Mouse (Mus musculus) heart, embryonic 10.5 days (tissue): ENCODE results near the gene Mrpl20. TPM values are rescaled to one million over a fixed set of nuclear protein-coding genes. Genes with fewer than 3 reads are reported as not detected.

Experiments
- DNase-seq: peaks from one replicate; pipeline ENCODE4 v3.0.0-alpha.2; 2017; ENCODE audit warnings: low spot score
- H3K27ac ChIP-seq: fragments of 300-500 bp; sonication (generic); 2 replicates; pipeline ENCODE4 v1.5.1; 2016; ENCODE audit warnings: mild to moderate bottlenecking
- H3K27me3 ChIP-seq: fragments of 300-500 bp; sonication (generic); 2 replicates; pipeline ENCODE4 v1.6.1; 2016; ENCODE audit warnings: mild to moderate bottlenecking; ENCODE audit not compliant: poor library complexity, insufficient read depth, severe bottlenecking
- H3K36me3 ChIP-seq: fragments of 300-500 bp; sonication (generic); 2 replicates; pipeline ENCODE4 v1.6.1; 2016; ENCODE audit warnings: mild to moderate bottlenecking, moderate library complexity
- H3K4me1 ChIP-seq: fragments of 300-500 bp; sonication (generic); 2 replicates; pipeline ENCODE4 v1.6.1; 2016; ENCODE audit warnings: mild to moderate bottlenecking
- H3K4me3 ChIP-seq: fragments of 300-500 bp; sonication (generic); 2 replicates; pipeline ENCODE4 v1.5.1; 2016; ENCODE audit warnings: mild to moderate bottlenecking, moderate library complexity
- H3K9me3 ChIP-seq: fragments of 300-500 bp; sonication (generic); 2 replicates; pipeline ENCODE4 v1.6.1; 2016; ENCODE audit warnings: mild to moderate bottlenecking, moderate library complexity
- WGBS: fragments of 180-500 bp; shearing (Covaris S2); methylation state at CpG from one replicate; pipeline ENCODE4 v1.1.7; 2016; 5-methylcytosine and 5-hydroxymethylcytosine counted together
- microRNA-seq: library from miRNA; unstranded; fragments of <30 nt; microRNA quantifications from one replicate; pipeline ENCODE4, GENCODE M21; 2017
- polyA plus RNA-seq: library from polyadenylated mRNA; unstranded; fragments of >200 nt; fragmentation: Nextera tagmentation; extraction: Ambion mirVana; gene quantifications from 2 replicates; pipeline ENCODE4 v1.2.1, GENCODE M21; 2016

Gene Mrpl20
- polyA plus RNA-seq, 1 experiment from 2014 or later = 226 TPM

DNA sequence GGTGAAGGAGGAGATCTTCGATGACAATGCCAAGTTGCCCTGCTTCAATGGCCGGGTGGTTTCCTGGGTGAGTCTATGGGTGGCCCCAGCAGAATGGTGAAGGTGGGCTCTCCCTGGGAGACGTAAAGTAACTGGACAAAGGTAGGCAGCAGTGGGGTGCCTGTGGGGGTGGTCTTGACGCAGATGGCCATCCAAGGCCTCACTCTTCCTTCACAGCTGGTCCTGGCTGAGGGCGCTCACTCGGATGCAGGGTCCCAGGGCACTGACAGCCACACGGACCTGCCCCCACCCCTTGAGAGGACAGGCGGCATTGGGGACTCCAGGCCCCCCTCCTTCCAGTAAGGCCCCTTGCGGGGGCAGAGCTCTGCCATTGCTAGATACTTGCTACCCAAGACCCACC is 50.7 kb downstream of the Mrpl20 start:
- no peaks in the 10 kb centered on the region for H3K9me3 ChIP-seq
- WGBS = 88% methylated on average over 9 of the region's 9 CpGs
- peaks cover 12% of the 10 kb centered on the region for H3K4me1 ChIP-seq
- DNase-seq = no peak
- no peaks in the 10 kb centered on the region for H3K27me3 ChIP-seq
- H3K27ac ChIP-seq = no peak overlapping the region
- H3K4me3 ChIP-seq = no peak overlapping the region
- peaks cover 50% of the 10 kb centered on the region for H3K36me3 ChIP-seq

DNA sequence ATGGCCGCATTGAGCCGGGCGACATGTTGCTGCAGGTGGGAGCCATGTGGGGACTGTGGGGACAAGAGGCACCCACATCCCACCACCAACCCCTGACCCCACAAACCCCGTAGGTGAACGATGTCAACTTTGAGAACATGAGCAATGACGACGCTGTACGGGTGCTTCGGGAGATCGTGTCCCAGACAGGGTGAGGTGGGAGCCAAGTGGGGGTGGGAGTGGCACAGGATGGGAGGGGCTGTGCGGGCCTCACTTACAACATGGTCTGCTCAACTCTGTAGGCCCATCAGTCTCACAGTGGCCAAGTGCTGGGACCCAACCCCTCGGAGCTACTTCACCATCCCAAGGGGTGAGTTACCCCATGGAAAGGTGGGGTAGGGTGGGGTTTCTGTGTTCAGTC is 52.3 kb downstream of the Mrpl20 start:
- Histone ChIP-seq H3K27me3 (no peaks in the 10 kb centered on the region), H3K36me3 (peaks cover 55% of the 10 kb centered on the region), H3K4me3 (no peak overlapping the region), H3K27ac (no peak overlapping the region), H3K9me3 (no peaks in the 10 kb centered on the region), H3K4me1 (0 out of 2 replicates have a peak, but pooled peaks cover 5% of the 10 kb centered on the region)
- 96% methylated on average over 12 of the region's 12 CpGs for WGBS
- no peak for DNase-seq

DNA sequence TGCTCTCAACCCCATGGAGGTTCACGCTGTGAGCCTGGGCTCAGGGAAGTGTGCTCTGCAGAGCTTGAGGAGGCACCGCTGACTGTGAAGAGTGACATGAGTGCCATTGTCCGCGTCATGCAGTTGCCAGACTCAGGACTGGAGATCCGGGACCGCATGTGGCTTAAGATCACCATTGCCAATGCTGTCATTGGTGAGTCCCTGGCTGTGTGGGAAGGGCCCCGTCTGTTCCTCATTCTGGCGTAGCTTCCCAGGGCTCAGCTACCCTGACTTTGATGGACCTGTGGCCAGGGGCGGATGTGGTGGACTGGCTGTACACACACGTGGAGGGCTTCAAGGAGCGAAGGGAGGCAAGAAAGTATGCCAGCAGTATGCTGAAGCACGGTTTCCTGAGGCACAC is 53.4 kb downstream of the Mrpl20 start:
- no peak overlapping the region for H3K27ac ChIP-seq
- no peak overlapping the region for H3K4me3 ChIP-seq
- H3K27me3 ChIP-seq = no peaks in the 10 kb centered on the region
- WGBS = 89% methylated on average over 12 of the region's 12 CpGs
- H3K4me1 ChIP-seq = 0 out of 2 replicates have a peak, but pooled peaks cover 5% of the 10 kb centered on the region
- H3K36me3 ChIP-seq = peaks cover 58% of the 10 kb centered on the region
- DNase-seq = no peak
- no peaks in the 10 kb centered on the region for H3K9me3 ChIP-seq

DNA sequence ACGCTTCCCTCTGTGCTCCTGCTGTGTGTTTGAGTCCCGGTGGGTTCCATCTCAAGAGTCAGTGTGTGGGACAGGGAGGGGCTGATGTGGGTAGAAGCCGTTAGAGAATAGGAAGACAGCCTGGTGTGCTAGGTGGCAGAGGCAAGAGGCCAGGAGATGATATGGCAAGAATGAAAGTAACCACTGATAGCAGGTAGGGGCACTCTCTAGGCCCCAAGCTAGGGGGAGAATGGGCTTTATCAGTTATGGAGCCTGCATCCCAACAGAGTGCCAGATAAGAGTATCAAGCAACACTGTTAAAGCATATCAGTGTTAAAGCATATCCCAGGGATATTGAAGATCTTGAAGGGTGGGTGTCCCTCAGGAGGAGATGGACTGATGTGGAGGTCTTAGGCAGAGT is 54.2 kb downstream of the Mrpl20 start:
- Histone ChIP-seq H3K27ac (no peak overlapping the region), H3K9me3 (no peaks in the 10 kb centered on the region), H3K4me1 (0 out of 2 replicates have a peak, but pooled peaks cover 5% of the 10 kb centered on the region), H3K27me3 (no peaks in the 10 kb centered on the region), H3K36me3 (peaks cover 58% of the 10 kb centered on the region), H3K4me3 (no peak overlapping the region)
- no peak for DNase-seq
- 83% methylated on average over 3 of the region's 3 CpGs for WGBS

DNA sequence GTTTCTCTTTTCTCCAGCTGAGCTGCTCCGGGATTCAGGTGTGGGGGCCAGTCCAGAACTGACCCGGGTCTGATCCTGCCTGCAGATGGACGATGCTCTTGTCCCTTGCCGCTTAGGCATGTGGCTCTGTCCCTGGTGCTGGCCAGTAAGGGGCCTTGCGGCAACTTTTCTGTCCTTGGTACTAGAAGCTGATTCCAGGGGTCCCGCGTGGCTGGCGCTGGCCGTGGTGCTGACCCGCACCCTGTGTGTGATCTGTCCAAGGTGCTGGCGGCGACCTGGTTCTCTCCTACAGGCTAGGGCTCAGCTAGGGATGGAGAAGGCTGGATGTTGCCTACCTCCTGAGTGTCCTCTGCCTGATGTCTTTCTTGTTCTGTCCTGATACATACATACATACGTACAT is 56.6 kb downstream of the Mrpl20 start:
- WGBS = 14% methylated on average over 13 of the region's 13 CpGs
- H3K9me3 ChIP-seq = no peaks in the 10 kb centered on the region
- H3K36me3 ChIP-seq = peaks cover 49% of the 10 kb centered on the region
- no peaks in the 10 kb centered on the region for H3K27me3 ChIP-seq
- DNase-seq = peak; percentile 94
- H3K4me1 ChIP-seq = 0 out of 2 replicates have a peak, but pooled peaks cover 2% of the 10 kb centered on the region
- H3K27ac ChIP-seq = no peak overlapping the region
- H3K4me3 ChIP-seq = no peak overlapping the region

Small RNAs within 50 kb of the gene (microRNA-seq; reads per million reads assigned to microRNA genes)
- not detected for gene Gm27743

Other genes with a start within 250 kb of the Mrpl20 start
- 70.8 and 93.3 TPM in 2 replicates for gene Nadk, start 240.5 kb upstream of the Mrpl20 start, polyA plus RNA-seq
- gene Slc35e2, start 201.5 kb upstream of the Mrpl20 start, polyA plus RNA-seq = 8.4 and 9.5 TPM in 2 replicates
- 48.6 and 60.2 TPM in 2 replicates for gene Cdk11b, start 178.0 kb upstream of the Mrpl20 start, polyA plus RNA-seq
- gene Gm10563, start 157.5 kb upstream of the Mrpl20 start, polyA plus RNA-seq = not detected in 2 replicates
- gene Mmp23, start 149.5 kb upstream of the Mrpl20 start, polyA plus RNA-seq = 34.6 and 39.8 TPM in 2 replicates
- gene Mib2, start 133.7 kb upstream of the Mrpl20 start, polyA plus RNA-seq = 15.4 and 16.8 TPM in 2 replicates
- 0.78 and 1.7 TPM in 2 replicates for gene Fndc10, start 108.5 kb upstream of the Mrpl20 start, polyA plus RNA-seq
- 146 and 152 TPM in 2 replicates for gene Ssu72, start 98.1 kb upstream of the Mrpl20 start, polyA plus RNA-seq
- gene Tmem240, start 68.1 kb upstream of the Mrpl20 start, polyA plus RNA-seq = 0.38 and 0.54 TPM in 2 replicates
- gene Atad3a, start 41.8 kb upstream of the Mrpl20 start, polyA plus RNA-seq = 133 and 147 TPM in 2 replicates
- gene Vwa1, start 28.2 kb upstream of the Mrpl20 start, polyA plus RNA-seq = 2.1 and 3.1 TPM in 2 replicates
- gene Tmem88b, start 17.0 kb upstream of the Mrpl20 start, polyA plus RNA-seq = 2.1 and 4.7 TPM in 2 replicates
- gene Ankrd65, start 12.4 kb upstream of the Mrpl20 start, polyA plus RNA-seq = not detected in 2 replicates
- 131 and 150 TPM in 2 replicates for gene Ccnl2, start 9.6 kb downstream of the Mrpl20 start, polyA plus RNA-seq
- 157 and 170 TPM in 2 replicates for gene Aurkaip1, start 28.4 kb downstream of the Mrpl20 start, polyA plus RNA-seq
- 39.0 and 50.5 TPM in 2 replicates for gene Mxra8, start 36.8 kb downstream of the Mrpl20 start, polyA plus RNA-seq
- 2.8 and 3.6 TPM in 2 replicates for gene Dvl1, start 44.5 kb downstream of the Mrpl20 start, polyA plus RNA-seq
- 0.13 and 0.14 TPM in 2 replicates for gene Tas1r3, start 60.5 kb downstream of the Mrpl20 start, polyA plus RNA-seq
- gene Cptp, start 66.6 kb downstream of the Mrpl20 start, polyA plus RNA-seq = 14.0 and 16.2 TPM in 2 replicates
- 52.1 and 73.9 TPM in 2 replicates for gene Ints11, start 66.7 kb downstream of the Mrpl20 start, polyA plus RNA-seq
- 43.8 and 43.9 TPM in 2 replicates for gene Pusl1, start 88.9 kb downstream of the Mrpl20 start, polyA plus RNA-seq
- gene Acap3, start 88.9 kb downstream of the Mrpl20 start, polyA plus RNA-seq = 12.3 and 13.3 TPM in 2 replicates
- gene Ube2j2, start 141.0 kb downstream of the Mrpl20 start, polyA plus RNA-seq = 97.2 and 135 TPM in 2 replicates
- gene C1qtnf12, start 159.4 kb downstream of the Mrpl20 start, polyA plus RNA-seq = 26.2 and 27.0 TPM in 2 replicates
- 10.7 and 12.9 TPM in 2 replicates for gene B3galt6, start 189.8 kb downstream of the Mrpl20 start, polyA plus RNA-seq
- gene Sdf4, start 190.0 kb downstream of the Mrpl20 start, polyA plus RNA-seq = 139 and 148 TPM in 2 replicates
- gene Tnfrsf4, start 211.0 kb downstream of the Mrpl20 start, polyA plus RNA-seq = 0.28 and 1.0 TPM in 2 replicates
- gene Tnfrsf18, start 223.3 kb downstream of the Mrpl20 start, polyA plus RNA-seq = 1.4 and 1.7 TPM in 2 replicates